Mouse (Mus musculus): ENCODE measurements at regions not wholly inside any gene's neighbourhood (a gene's known extent, or its start where the extent isn't known, plus 50 kb on each side); places are given as distances from the start of the nearest gene placed in this dataset.

DNA sequence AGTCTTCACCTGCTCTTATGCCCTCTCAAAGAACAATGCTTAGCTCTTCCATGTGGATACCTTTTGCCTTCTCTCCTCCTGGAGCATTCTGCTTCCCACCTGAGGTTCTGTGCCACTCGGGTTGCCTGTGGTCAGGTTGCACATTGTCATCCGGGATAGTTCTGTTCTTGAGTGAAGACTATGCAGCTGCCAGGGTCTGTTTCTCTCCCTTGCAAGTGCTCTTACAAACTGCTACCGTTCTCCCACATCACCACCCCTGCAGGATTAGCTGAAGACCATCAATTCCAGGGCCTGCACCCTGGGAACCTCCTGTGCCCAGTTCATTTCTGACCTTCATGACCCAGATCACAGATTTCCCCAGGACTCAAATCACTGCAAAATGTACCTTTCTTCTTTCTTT is 104.3 kb upstream of the Ccdc91 start:
- Histone ChIP-seq H3K36me3 (replicated peaks; ENCODE audit: control insufficient read depth, insufficient read depth) (no peaks in the 10 kb centered on the region), H3K9me3 (ENCODE audit: control insufficient read depth, low read length) (no peaks in the 10 kb centered on the region), H3K27me3 (ENCODE audit: control insufficient read depth, insufficient read depth, low read length) (no peaks in the 10 kb centered on the region), H3K4me2 (replicated peaks) (no peak overlapping the region), H3K4me3 (replicated peaks; ENCODE audit: low read length) (no peak overlapping the region), H3K4me1 (replicated peaks; ENCODE audit: control insufficient read depth, insufficient read depth, low read length) (no peaks in the 10 kb centered on the region), H3K27ac (no peak overlapping the region), H3K9ac (no peak overlapping the region)
- ATAC-seq (ENCODE audit: low FRiP score) (no peak), DNase-seq (ENCODE audit: low spot score) (no peak)
- 83% methylated on average over 3 of the region's 3 CpGs for WGBS

DNA sequence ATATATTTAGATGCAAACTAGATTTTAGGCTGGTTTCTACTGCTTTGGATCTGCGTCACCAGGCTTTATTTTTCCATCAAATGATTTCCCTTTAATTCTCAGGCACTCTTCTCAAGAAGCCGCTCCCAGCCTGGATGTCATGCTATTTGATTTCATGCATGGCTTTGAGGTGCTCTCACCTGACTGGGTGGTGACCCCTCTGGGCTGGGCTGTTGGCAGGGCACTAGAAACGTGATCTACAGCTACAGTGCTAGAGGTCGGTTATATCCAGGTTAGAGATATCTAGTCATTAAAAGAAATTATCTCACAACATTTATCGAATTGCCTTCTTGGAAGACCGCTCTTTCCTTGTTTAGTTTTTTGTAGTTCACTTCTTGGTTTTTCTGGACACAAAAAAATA is 98.9 kb upstream of the Pthlh start:
- H3K9ac ChIP-seq, result no peak overlapping the region
- no peaks in the 10 kb centered on the region for H3K9me3 ChIP-seq (ENCODE audit: control insufficient read depth, low read length)
- H3K27me3 ChIP-seq (ENCODE audit: control insufficient read depth, insufficient read depth, low read length), result no peaks in the 10 kb centered on the region
- no peak overlapping the region for H3K4me2 ChIP-seq (replicated peaks)
- no peak for ATAC-seq (ENCODE audit: low FRiP score)
- no peak overlapping the region for H3K27ac ChIP-seq
- H3K36me3 ChIP-seq (replicated peaks; ENCODE audit: control insufficient read depth, insufficient read depth), result no peaks in the 10 kb centered on the region
- H3K4me3 ChIP-seq (replicated peaks; ENCODE audit: low read length), result no peak overlapping the region
- 91% methylated on average over 6 of the region's 6 CpGs for WGBS
- no peak for DNase-seq (ENCODE audit: low spot score)
- no peaks in the 10 kb centered on the region for H3K4me1 ChIP-seq (replicated peaks; ENCODE audit: control insufficient read depth, insufficient read depth, low read length)

- Histone ChIP-seq H3K4me1 (replicated peaks; ENCODE audit: control insufficient read depth, insufficient read depth, low read length) (no peaks in the 10 kb centered on the region), H3K27ac (no peak overlapping the region), H3K4me2 (replicated peaks) (no peak overlapping the region), H3K9ac (no peak overlapping the region), H3K36me3 (replicated peaks; ENCODE audit: control insufficient read depth, insufficient read depth) (no peaks in the 10 kb centered on the region), H3K4me3 (replicated peaks; ENCODE audit: low read length) (no peak overlapping the region), H3K9me3 (ENCODE audit: control insufficient read depth, low read length) (no peaks in the 10 kb centered on the region), H3K27me3 (ENCODE audit: control insufficient read depth, insufficient read depth, low read length) (no peaks in the 10 kb centered on the region)
- DNase-seq (ENCODE audit: low spot score) (no peak), ATAC-seq (ENCODE audit: low FRiP score) (no peak)
- WGBS, result 86% methylated on average over 2 of the region's 2 CpGs
Observed at GRCm38 (mm10) chr6:147357031-147357430, 93.0 kb upstream of the Pthlh start.

DNA sequence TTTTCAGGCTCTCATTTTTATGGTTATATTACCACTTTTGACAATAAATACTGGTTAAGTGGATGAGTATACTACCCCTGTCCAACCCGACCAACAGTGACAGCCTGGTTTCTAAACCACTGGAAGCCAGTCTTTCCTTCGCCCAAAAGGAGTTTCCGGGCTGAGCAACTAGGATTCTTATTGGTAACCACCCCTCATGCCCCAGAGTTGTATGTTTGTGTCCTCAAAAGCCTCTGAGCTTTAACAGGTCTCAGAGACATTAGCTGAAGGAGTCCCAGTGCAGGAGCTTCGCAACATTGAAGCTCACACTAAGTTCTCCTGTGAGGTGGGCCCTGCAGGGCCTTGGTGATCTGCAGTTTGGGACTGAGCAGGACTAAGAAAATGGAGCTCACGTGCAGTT is 92.6 kb upstream of the Pthlh start:
- Histone ChIP-seq H3K4me1 (replicated peaks; ENCODE audit: control insufficient read depth, insufficient read depth, low read length) (no peaks in the 10 kb centered on the region), H3K27me3 (ENCODE audit: control insufficient read depth, insufficient read depth, low read length) (no peaks in the 10 kb centered on the region)
- 91% methylated on average over 5 of the region's 5 CpGs for WGBS

DNA sequence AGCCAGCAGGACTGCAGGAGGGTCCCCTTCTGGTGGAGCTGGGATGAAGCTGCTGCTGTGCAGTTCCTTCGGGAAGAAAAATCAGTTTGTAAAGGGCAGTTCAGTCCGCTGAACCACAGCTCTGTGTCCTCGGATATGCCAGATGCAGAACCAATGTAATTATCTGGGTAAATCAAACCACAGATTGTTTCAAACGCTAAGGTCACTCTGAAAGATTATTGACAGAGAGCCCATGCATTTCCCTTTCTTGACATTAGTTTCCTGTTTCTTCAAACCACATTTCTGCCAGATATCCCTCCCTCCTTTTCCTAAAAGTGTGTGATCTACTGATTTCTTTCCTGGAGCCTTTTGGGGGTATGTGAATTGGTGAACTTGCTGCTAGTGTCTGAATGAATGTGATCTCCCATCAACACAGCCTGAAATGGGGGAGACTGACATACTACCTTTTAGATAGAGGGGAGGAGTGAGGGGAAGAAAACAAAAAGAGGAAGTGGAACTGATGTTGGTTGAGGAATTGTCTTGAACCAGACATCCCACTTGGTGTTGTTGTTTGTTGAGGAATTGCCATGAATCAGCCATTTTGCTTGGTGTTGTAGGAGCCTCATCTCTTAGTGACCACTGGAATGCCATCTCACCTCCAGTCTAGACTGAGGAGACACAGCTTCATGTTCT is 85.7 kb upstream of the Pthlh start:
- H3K9ac ChIP-seq, result no peak overlapping the region
- WGBS, result 69% methylated on average over 4 of the region's 4 CpGs
- no peak overlapping the region for H3K27ac ChIP-seq
- H3K4me2 ChIP-seq (replicated peaks), result no peak overlapping the region
- no peaks in the 10 kb centered on the region for H3K27me3 ChIP-seq (ENCODE audit: control insufficient read depth, insufficient read depth, low read length)
- H3K4me3 ChIP-seq (replicated peaks; ENCODE audit: low read length), result no peak overlapping the region
- no peak for ATAC-seq (ENCODE audit: low FRiP score)
- no peaks in the 10 kb centered on the region for H3K4me1 ChIP-seq (replicated peaks; ENCODE audit: control insufficient read depth, insufficient read depth, low read length)
- H3K9me3 ChIP-seq (ENCODE audit: control insufficient read depth, low read length), result no peaks in the 10 kb centered on the region
- DNase-seq (ENCODE audit: low spot score), result no peak
- no peaks in the 10 kb centered on the region for H3K36me3 ChIP-seq (replicated peaks; ENCODE audit: control insufficient read depth, insufficient read depth)

More for the DNA sequence above, 92.6 kb upstream of the Pthlh start:
- no peak for ATAC-seq (ENCODE audit: low FRiP score)
- no peak overlapping the region for H3K4me2 ChIP-seq (replicated peaks)
- no peaks in the 10 kb centered on the region for H3K9me3 ChIP-seq (ENCODE audit: control insufficient read depth, low read length)
- H3K4me3 ChIP-seq (replicated peaks; ENCODE audit: low read length), result no peak overlapping the region
- H3K9ac ChIP-seq, result no peak overlapping the region
- DNase-seq (ENCODE audit: low spot score), result no peak
- no peak overlapping the region for H3K27ac ChIP-seq
- H3K36me3 ChIP-seq (replicated peaks; ENCODE audit: control insufficient read depth, insufficient read depth), result no peaks in the 10 kb centered on the region

- ATAC-seq (ENCODE audit: low FRiP score), result no peak
Observed at GRCm38 (mm10) chr6:147348621-147349020, 84.6 kb upstream of the Pthlh start.

DNA sequence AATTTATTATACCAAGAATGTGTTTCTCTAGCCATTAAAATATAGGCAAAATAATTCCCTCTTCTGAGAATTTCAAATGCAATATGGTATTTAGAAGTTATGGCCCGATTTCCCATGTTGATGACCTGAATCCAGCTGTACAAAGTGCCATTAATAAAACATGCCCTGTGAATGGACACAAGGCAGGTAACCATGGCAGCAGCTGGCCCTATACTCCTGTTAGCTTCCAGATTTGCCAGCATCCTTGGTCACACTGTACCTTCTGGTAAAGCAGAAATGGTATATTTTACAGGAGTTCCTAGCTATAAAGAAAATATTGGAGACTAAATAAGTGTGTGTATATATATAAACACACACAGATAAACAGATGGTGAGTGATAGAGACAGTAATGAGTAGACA is 77.1 kb upstream of the Pthlh start:
- no peaks in the 10 kb centered on the region for H3K36me3 ChIP-seq (replicated peaks; ENCODE audit: control insufficient read depth, insufficient read depth)
- H3K4me2 ChIP-seq (replicated peaks), result no peak overlapping the region
- H3K4me1 ChIP-seq (replicated peaks; ENCODE audit: control insufficient read depth, insufficient read depth, low read length), result no peaks in the 10 kb centered on the region
- WGBS, result 66% methylated on average over 1 of the region's 1 CpGs
- no peaks in the 10 kb centered on the region for H3K27me3 ChIP-seq (ENCODE audit: control insufficient read depth, insufficient read depth, low read length)
- ATAC-seq (ENCODE audit: low FRiP score), result no peak
- H3K4me3 ChIP-seq (replicated peaks; ENCODE audit: low read length), result no peak overlapping the region
- no peak overlapping the region for H3K27ac ChIP-seq
- no peak for DNase-seq (ENCODE audit: low spot score)
- no peak overlapping the region for H3K9ac ChIP-seq
- H3K9me3 ChIP-seq (ENCODE audit: control insufficient read depth, low read length), result no peaks in the 10 kb centered on the region

More at GRCm38 (mm10) chr6:147348621-147349020, 84.6 kb upstream of the Pthlh start:
- H3K4me2 ChIP-seq (replicated peaks), result no peak overlapping the region
- H3K27ac ChIP-seq, result no peak overlapping the region
- no peaks in the 10 kb centered on the region for H3K36me3 ChIP-seq (replicated peaks; ENCODE audit: control insufficient read depth, insufficient read depth)
- H3K27me3 ChIP-seq (ENCODE audit: control insufficient read depth, insufficient read depth, low read length), result no peaks in the 10 kb centered on the region
- no peaks in the 10 kb centered on the region for H3K9me3 ChIP-seq (ENCODE audit: control insufficient read depth, low read length)
- H3K4me3 ChIP-seq (replicated peaks; ENCODE audit: low read length), result no peak overlapping the region
- no peak for DNase-seq (ENCODE audit: low spot score)
- no peaks in the 10 kb centered on the region for H3K4me1 ChIP-seq (replicated peaks; ENCODE audit: control insufficient read depth, insufficient read depth, low read length)
- 67% methylated on average over 3 of the region's 3 CpGs for WGBS
- H3K9ac ChIP-seq, result no peak overlapping the region

DNA sequence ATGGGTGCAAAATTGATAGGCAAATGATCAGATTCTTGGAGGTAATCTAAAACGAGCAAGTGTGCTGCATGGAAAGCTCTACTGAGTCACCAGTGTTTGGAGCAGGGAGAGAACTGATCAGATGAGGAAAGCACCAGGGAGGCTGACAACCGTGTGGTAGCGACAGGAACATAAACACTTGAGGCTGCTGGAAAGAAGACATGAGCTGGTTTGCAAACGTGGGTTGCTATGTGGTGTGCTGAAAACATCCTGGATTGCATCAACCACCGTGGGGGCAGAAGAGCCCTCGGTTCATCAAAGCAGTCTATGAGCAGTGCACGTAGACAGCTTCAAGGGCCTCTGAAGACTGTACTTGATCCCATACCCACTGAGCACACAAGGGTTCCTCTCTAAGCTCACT is 69.0 kb upstream of the Pthlh start:
- no peak overlapping the region for H3K4me2 ChIP-seq (replicated peaks)
- no peaks in the 10 kb centered on the region for H3K36me3 ChIP-seq (replicated peaks; ENCODE audit: control insufficient read depth, insufficient read depth)
- DNase-seq (ENCODE audit: low spot score) (no peak), ATAC-seq (ENCODE audit: low FRiP score) (no peak)
- H3K27me3 ChIP-seq (ENCODE audit: control insufficient read depth, insufficient read depth, low read length), result no peaks in the 10 kb centered on the region
- H3K4me3 ChIP-seq (replicated peaks; ENCODE audit: low read length), result no peak overlapping the region
- no peaks in the 10 kb centered on the region for H3K4me1 ChIP-seq (replicated peaks; ENCODE audit: control insufficient read depth, insufficient read depth, low read length)
- H3K9ac ChIP-seq, result no peak overlapping the region
- no peaks in the 10 kb centered on the region for H3K9me3 ChIP-seq (ENCODE audit: control insufficient read depth, low read length)
- 87% methylated on average over 7 of the region's 7 CpGs for WGBS
- H3K27ac ChIP-seq, result no peak overlapping the region

DNA sequence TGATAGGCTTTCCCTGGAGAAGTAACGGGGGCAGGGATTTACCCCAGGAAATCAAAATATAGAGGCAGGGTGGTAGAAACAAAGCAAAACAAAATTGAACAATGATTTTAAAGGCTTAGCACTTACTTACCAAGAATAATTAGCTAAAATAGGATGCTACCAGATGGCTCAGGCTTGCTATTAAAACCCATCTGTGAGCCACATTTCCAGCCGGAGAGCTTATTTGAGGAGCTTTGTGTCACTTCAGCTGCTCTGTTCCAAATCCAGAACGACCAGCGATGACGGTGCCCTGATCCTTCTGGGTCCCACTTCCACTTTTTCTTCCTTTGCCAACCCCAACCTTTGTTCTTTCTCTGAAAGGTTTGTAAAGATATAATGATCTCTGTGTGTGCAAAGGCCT is 65.2 kb upstream of the Pthlh start:
- 85% methylated on average over 5 of the region's 5 CpGs for WGBS
- H3K36me3 ChIP-seq (replicated peaks; ENCODE audit: control insufficient read depth, insufficient read depth), result no peaks in the 10 kb centered on the region
- ATAC-seq (ENCODE audit: low FRiP score), result no peak
- H3K9ac ChIP-seq, result no peak overlapping the region
- no peaks in the 10 kb centered on the region for H3K4me1 ChIP-seq (replicated peaks; ENCODE audit: control insufficient read depth, insufficient read depth, low read length)
- no peaks in the 10 kb centered on the region for H3K9me3 ChIP-seq (ENCODE audit: control insufficient read depth, low read length)
- no peak for DNase-seq (ENCODE audit: low spot score)
- no peak overlapping the region for H3K4me3 ChIP-seq (replicated peaks; ENCODE audit: low read length)
- no peaks in the 10 kb centered on the region for H3K27me3 ChIP-seq (ENCODE audit: control insufficient read depth, insufficient read depth, low read length)
- no peak overlapping the region for H3K27ac ChIP-seq
- no peak overlapping the region for H3K4me2 ChIP-seq (replicated peaks)

- Histone ChIP-seq H3K4me1 (replicated peaks; ENCODE audit: control insufficient read depth, insufficient read depth, low read length) (no peaks in the 10 kb centered on the region), H3K9ac (no peak overlapping the region), H3K9me3 (ENCODE audit: control insufficient read depth, low read length) (no peaks in the 10 kb centered on the region), H3K27me3 (ENCODE audit: control insufficient read depth, insufficient read depth, low read length) (no peaks in the 10 kb centered on the region), H3K4me2 (replicated peaks) (no peak overlapping the region), H3K36me3 (replicated peaks; ENCODE audit: control insufficient read depth, insufficient read depth) (no peaks in the 10 kb centered on the region), H3K4me3 (replicated peaks; ENCODE audit: low read length) (no peak overlapping the region), H3K27ac (no peak overlapping the region)
- WGBS, result 85% methylated on average over 2 of the region's 2 CpGs
- DNase-seq (ENCODE audit: low spot score) (no peak), ATAC-seq (ENCODE audit: low FRiP score) (no peak)
Observed at GRCm38 (mm10) chr6:147324336-147324735, 60.4 kb upstream of the Pthlh start.

Data from hindbrain, embryonic 14.5 days (tissue).